7 mouse cellular contexts compared by ENCODE assay signal in the genomic region with DNA sequence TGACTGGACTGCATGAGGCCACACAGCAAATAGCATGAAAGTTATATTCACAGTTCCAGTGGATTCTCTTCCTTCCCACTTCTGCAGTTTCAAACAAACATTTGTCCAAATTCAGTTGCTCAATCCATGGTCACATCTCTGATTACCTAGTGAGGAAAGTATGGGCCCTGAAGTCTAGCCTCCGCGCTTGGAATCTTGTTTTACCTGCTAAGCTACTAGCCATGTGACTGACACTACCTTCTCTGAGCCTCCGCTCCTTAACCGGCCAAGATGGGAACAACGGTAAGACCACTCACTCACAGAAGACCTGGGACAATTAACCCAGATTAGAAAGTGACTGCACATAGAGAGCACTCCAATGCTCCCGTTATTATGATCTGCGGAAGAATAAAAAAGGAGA. TPM values are rescaled to one million over a fixed set of nuclear protein-coding genes. Genes with fewer than 3 reads are reported as not detected.
DNase-seq lines count a peak whose midpoint lies in the region; ATAC-seq lines count a peak whose summit lies in the region.

No protein-coding gene starts in this region.

- peaks cover 7% of the 10 kb centered on the region for H3K4me1 ChIP-seq in hindbrain, embryonic 12.5 days
- peaks cover 10% of the 10 kb centered on the region for H3K4me1 ChIP-seq in lung, embryonic 16.5 days (replicated peaks; ENCODE audit: control insufficient read depth, insufficient read depth, low read length)

- H3K4me2 ChIP-seq in hindbrain, embryonic 12.5 days (replicated peaks), result peak overlapping the region; percentile 55
- H3K4me2 ChIP-seq in lung, embryonic 16.5 days (ENCODE audit: low read depth, low read length), result peak overlapping the region; percentile 57

- peak overlapping the region; percentile 28 for H3K4me3 ChIP-seq in hindbrain, embryonic 12.5 days
- peak overlapping the region; percentile 53 for H3K4me3 ChIP-seq in lung, embryonic 16.5 days (ENCODE audit: low read length)

- H3K27ac ChIP-seq in hindbrain, embryonic 12.5 days, result no peak overlapping the region
- peak overlapping the region; percentile 94 for H3K27ac ChIP-seq in lung, embryonic 16.5 days (ENCODE audit: low read length)

- peaks cover 25% of the 10 kb centered on the region for H3K27me3 ChIP-seq in hindbrain, embryonic 12.5 days
- H3K27me3 ChIP-seq in lung, embryonic 16.5 days (ENCODE audit: control insufficient read depth, insufficient read depth, low read depth, low read length), result no peaks in the 10 kb centered on the region

- no peaks in the 10 kb centered on the region for H3K36me3 ChIP-seq in hindbrain, embryonic 12.5 days
- H3K36me3 ChIP-seq in lung, embryonic 16.5 days (ENCODE audit: control insufficient read depth, insufficient read depth, low read length), result no peaks in the 10 kb centered on the region

- no peak for ATAC-seq in hindbrain, embryonic 12.5 days (ENCODE audit: low FRiP score)
- ATAC-seq in lung, embryonic 16.5 days (ENCODE audit: low read depth), result peak; percentile 83
- no peak for ATAC-seq in megakaryocyte progenitor cell, adult 5-6 weeks (replicated peaks; ENCODE audit: poor library complexity)

- no peak overlapping the region for H3K9ac ChIP-seq in hindbrain, embryonic 12.5 days
- H3K9ac ChIP-seq in lung, embryonic 16.5 days (ENCODE audit: low read length), result peak overlapping the region; percentile 69

- 14% methylated on average over 7 of the region's 7 CpGs for WGBS in hindbrain, embryonic 12.5 days
- WGBS in lung, embryonic 16.5 days, result 15% methylated on average over 7 of the region's 7 CpGs

- H3K9me3 ChIP-seq in hindbrain, embryonic 12.5 days (replicated peaks), result no peaks in the 10 kb centered on the region
- no peaks in the 10 kb centered on the region for H3K9me3 ChIP-seq in lung, embryonic 16.5 days (ENCODE audit: control insufficient read depth, low read length)

- peak; percentile 30 for DNase-seq in urinary bladder, postnatal 25 days (ENCODE audit: low spot score)
- DNase-seq in urinary bladder, postnatal 4 days (ENCODE audit: low spot score in 2 of 2), result no peak
- DNase-seq in left cerebral cortex, postnatal 14 days (ENCODE audit: low spot score in 2 of 2), result no peak
- DNase-seq in gastrocnemius, adult 8-10 months (ENCODE audit: low spot score in 2 of 2), result no peak

- intact Hi-C loops in left cerebral cortex, postnatal 14 days (cut with DNase I), result no loop called here

RNA-seq across cellular contexts. Expression of a gene that starts 0.5 kb away (rescaled TPM):
- polyA plus RNA-seq in hindbrain, embryonic 12.5 days (2016; fragmentation: Nextera tagmentation; extraction: Ambion mirVana), result 2.5 TPM in 2 replicates
- 14.9 and 18.5 TPM in 2 replicates for polyA plus RNA-seq in lung, embryonic 16.5 days (2015; fragmentation: Nextera tagmentation; extraction: Ambion mirVana)
- total RNA-seq in megakaryocyte progenitor cell, adult 5-6 weeks (2015), result 0.64 TPM in 1 of 2 replicates, not detected in the other
- 0.71 TPM in 1 of 2 replicates, not detected in the other for total RNA-seq in megakaryocyte progenitor cell, adult 5-6 weeks (2017)
- 1 to 10 TPM; 2.0 to 3.1 TPM for total RNA-seq in left cerebral cortex, postnatal 14 days (2021)
- 1 to 10 TPM; 2.9 to 5.9 (median 4.8) TPM for total RNA-seq in gastrocnemius, adult 8-10 months (2022)

RNA-seq across cellular contexts. Expression of a gene that starts 5.3 kb away (rescaled TPM):
- 11.9 and 20.7 TPM in 2 replicates for polyA plus RNA-seq in hindbrain, embryonic 12.5 days (2016; fragmentation: Nextera tagmentation; extraction: Ambion mirVana)
- 173 and 174 TPM in 2 replicates for polyA plus RNA-seq in lung, embryonic 16.5 days (2015; fragmentation: Nextera tagmentation; extraction: Ambion mirVana)
- 0.71 and 0.99 TPM in 2 replicates for total RNA-seq in megakaryocyte progenitor cell, adult 5-6 weeks (2015)
- 0.34 and 0.54 TPM in 2 replicates for total RNA-seq in megakaryocyte progenitor cell, adult 5-6 weeks (2017)
- 100 to 1,000 TPM in 1 of 2 experiments, 10 to 100 TPM in 1; 90.2 to 105 TPM for total RNA-seq in left cerebral cortex, postnatal 14 days (2021)
- 1,000 to 10,000 TPM; 1,194 to 1,381 (median 1,261) TPM for total RNA-seq in gastrocnemius, adult 8-10 months (2022)

RNA-seq across cellular contexts. Expression of a gene that starts 6.3 kb away (rescaled TPM):
- polyA plus RNA-seq in hindbrain, embryonic 12.5 days (2016; fragmentation: Nextera tagmentation; extraction: Ambion mirVana), result 1.7 and 6.9 TPM in 2 replicates
- polyA plus RNA-seq in lung, embryonic 16.5 days (2015; fragmentation: Nextera tagmentation; extraction: Ambion mirVana), result 21.1 and 26.2 TPM in 2 replicates
- total RNA-seq in megakaryocyte progenitor cell, adult 5-6 weeks (2015), result not detected in 2 replicates
- not detected in 2 replicates for total RNA-seq in megakaryocyte progenitor cell, adult 5-6 weeks (2017)
- total RNA-seq in left cerebral cortex, postnatal 14 days (2021), result 1 to 10 TPM; 2.3 to 2.7 TPM
- 100 to 1,000 TPM; 118 to 146 (median 133) TPM for total RNA-seq in gastrocnemius, adult 8-10 months (2022)

RNA-seq across cellular contexts. Expression of a gene that starts 6.5 kb away (rescaled TPM):
- polyA plus RNA-seq in hindbrain, embryonic 12.5 days (2016; fragmentation: Nextera tagmentation; extraction: Ambion mirVana), result 33.7 and 35.2 TPM in 2 replicates
- polyA plus RNA-seq in lung, embryonic 16.5 days (2015; fragmentation: Nextera tagmentation; extraction: Ambion mirVana), result 6.9 and 8.1 TPM in 2 replicates
- 0.07 and 0.22 TPM in 2 replicates for total RNA-seq in megakaryocyte progenitor cell, adult 5-6 weeks (2015)
- total RNA-seq in megakaryocyte progenitor cell, adult 5-6 weeks (2017), result 0.42 and 0.44 TPM in 2 replicates
- 10 to 100 TPM; 72.5 to 79.2 TPM for total RNA-seq in left cerebral cortex, postnatal 14 days (2021)
- 1 to 10 TPM; 2.0 to 2.5 (median 2.1) TPM for total RNA-seq in gastrocnemius, adult 8-10 months (2022)

RNA-seq across cellular contexts. Expression of a gene that starts 22.2 kb away (rescaled TPM):
- 11.6 and 12.5 TPM in 2 replicates for polyA plus RNA-seq in hindbrain, embryonic 12.5 days (2016; fragmentation: Nextera tagmentation; extraction: Ambion mirVana)
- polyA plus RNA-seq in lung, embryonic 16.5 days (2015; fragmentation: Nextera tagmentation; extraction: Ambion mirVana), result 13.8 and 15.0 TPM in 2 replicates
- 6.9 and 7.8 TPM in 2 replicates for total RNA-seq in megakaryocyte progenitor cell, adult 5-6 weeks (2015)
- 6.0 and 7.0 TPM in 2 replicates for total RNA-seq in megakaryocyte progenitor cell, adult 5-6 weeks (2017)
- total RNA-seq in left cerebral cortex, postnatal 14 days (2021), result 1 to 10 TPM; 5.3 to 5.6 TPM
- total RNA-seq in gastrocnemius, adult 8-10 months (2022), result 1 to 10 TPM; 2.7 to 6.1 (median 3.4) TPM

Comparison
In these comparisons a context has a peak if more than half of its experiments do, and no peak if none do; other contexts are left out.
1. RNA of a gene that starts 5.3 kb away (total RNA-seq): 1,194 to 1,381 TPM in gastrocnemius, adult 8-10 months and 90.2 to 105 TPM in left cerebral cortex, postnatal 14 days; 0.34 to 0.99 TPM in megakaryocyte progenitor cell, adult 5-6 weeks; every median in the first group is over 10 times any median in the second.
2. RNA of a gene that starts 6.3 kb away (total RNA-seq): 118 to 146 TPM in gastrocnemius, adult 8-10 months; 2.3 to 2.7 TPM in left cerebral cortex, postnatal 14 days and not detected in megakaryocyte progenitor cell, adult 5-6 weeks; every median in the first group is over 10 times any median in the second.